Mouse (Mus musculus) limb, embryonic 15.5 days (tissue): ENCODE data around the gene Cldn34b2. TPM values are rescaled to one million over a fixed set of nuclear protein-coding genes. Genes with fewer than 3 reads are reported as not detected.
"Not testable (repeated sequence)": the region's sequence is repeated elsewhere in the genome, so short reads cannot be mapped to it uniquely, and the experiment has no call there.

Experiments
- ATAC-seq: fragments of 200-750 bp; cut with Nextera tagmentation; 2 replicates; pipeline ENCODE4 v1.8.0; 2017; ENCODE audit warnings: low read depth, moderate TSS enrichment; ENCODE audit not compliant: insufficient number of reproducible peaks, low FRiP score, low TSS enrichment
- H3K27ac ChIP-seq: fragments of 300-500 bp; sonication (generic); 2 replicates; pipeline ENCODE4 v1.5.1; 2015; ENCODE audit warnings: moderate library complexity, mild to moderate bottlenecking, inconsistent platforms
- H3K27me3 ChIP-seq: fragments of 300-500 bp; sonication (generic); 2 replicates; pipeline ENCODE4 v1.6.1; 2015; ENCODE audit warnings: inconsistent platforms
- H3K36me3 ChIP-seq: fragments of 300-500 bp; sonication (generic); 2 replicates; pipeline ENCODE4 v1.6.1; 2015; ENCODE audit warnings: inconsistent platforms
- H3K4me1 ChIP-seq: fragments of 300-500 bp; sonication (generic); 2 replicates; pipeline ENCODE4 v1.6.1; 2015; ENCODE audit warnings: inconsistent platforms
- H3K4me2 ChIP-seq: fragments of 300-500 bp; sonication (generic); 2 replicates; pipeline ENCODE4 v1.6.1; 2015; ENCODE audit warnings: mild to moderate bottlenecking, inconsistent platforms
- H3K4me3 ChIP-seq: fragments of 300-500 bp; sonication (generic); 2 replicates; pipeline ENCODE4 v1.5.1; 2015; ENCODE audit warnings: mild to moderate bottlenecking, inconsistent platforms
- H3K9ac ChIP-seq: fragments of 300-500 bp; sonication (generic); 2 replicates; pipeline ENCODE4 v1.6.1; 2015; ENCODE audit warnings: inconsistent platforms
- H3K9me3 ChIP-seq: fragments of 300-500 bp; sonication (generic); 2 replicates; pipeline ENCODE4 v1.6.1; 2016; ENCODE audit warnings: inconsistent platforms
- WGBS: fragments of 180-500 bp; shearing (Covaris S2); methylation state at CpG from one replicate; pipeline ENCODE4 v1.1.7; 2015; 5-methylcytosine and 5-hydroxymethylcytosine counted together
- polyA plus RNA-seq: library from polyadenylated mRNA; unstranded; fragments of >200 nt; fragmentation: Nextera tagmentation; extraction: Ambion mirVana; gene quantifications from 2 replicates; pipeline ENCODE4 v1.2.1, GENCODE M21; 2015

The Cldn34b2 gene
- polyA plus RNA-seq, 1 experiment from 2014 or later, result not detected

DNA sequence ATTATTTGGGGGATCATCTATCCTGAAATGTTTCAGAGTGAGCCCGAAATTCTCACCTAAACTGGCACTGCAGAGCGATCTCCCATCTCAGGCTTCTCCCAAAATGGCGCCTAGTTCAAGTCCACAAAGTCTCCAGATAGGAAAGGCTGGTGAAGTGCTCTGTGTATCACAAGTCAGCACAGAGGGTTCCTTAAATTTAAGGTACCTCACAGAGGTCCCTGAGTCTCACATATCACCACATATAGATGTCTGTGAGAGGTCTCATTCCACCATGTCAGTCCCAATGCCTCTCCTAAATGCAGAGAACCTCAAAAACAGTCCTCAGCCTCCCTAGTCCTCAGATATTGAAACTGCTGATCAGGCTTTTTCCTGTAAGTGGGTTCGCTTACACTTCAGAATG is 34.6 kb downstream of the Cldn34b2 start, which contains the start of gene Magea2:
Magea2 (minus strand) TSS at position 101 of the 400 bp plus-strand sequence.
- not testable (repeated sequence) for H3K9ac ChIP-seq, H3K27ac ChIP-seq, H3K4me2 ChIP-seq, H3K27me3 ChIP-seq, ATAC-seq, H3K4me3 ChIP-seq, H3K9me3 ChIP-seq, H3K36me3 ChIP-seq, H3K4me1 ChIP-seq
- WGBS, result 84% methylated on average over 4 of the region's 4 CpGs

GRCm38 (mm10) chrX:155089693-155090092 is 38.5 kb downstream of the Cldn34b2 start, which contains the start of gene Magea1:
TSS of gene Magea1 (minus strand) at chrX:155089793.
- 87% methylated on average over 1 of the region's 2 CpGs for WGBS
- H3K9me3 ChIP-seq, H3K4me1 ChIP-seq, H3K4me2 ChIP-seq, H3K27me3 ChIP-seq, H3K4me3 ChIP-seq, H3K27ac ChIP-seq, ATAC-seq, H3K9ac ChIP-seq, H3K36me3 ChIP-seq: not testable (repeated sequence)

Other genes with a start within 250 kb of the Cldn34b2 start
- gene Cldn34b1, start 238.1 kb downstream of the Cldn34b2 start, polyA plus RNA-seq, result not detected in 2 replicates
- not detected in 2 replicates for gene Magea6, start 192.4 kb downstream of the Cldn34b2 start, polyA plus RNA-seq
- gene Magea3, start 178.9 kb downstream of the Cldn34b2 start, polyA plus RNA-seq, result not detected in 2 replicates
- not detected in 2 replicates for gene Magea8, start 132.6 kb downstream of the Cldn34b2 start, polyA plus RNA-seq
- gene Magea5, start 65.3 kb downstream of the Cldn34b2 start, polyA plus RNA-seq, result not detected in 2 replicates
- gene Magea1, start 38.6 kb downstream of the Cldn34b2 start, polyA plus RNA-seq, result not detected in 2 replicates
- gene Magea2, start 34.7 kb downstream of the Cldn34b2 start, polyA plus RNA-seq, result not detected in 2 replicates
- gene Sat1, start 88.0 kb upstream of the Cldn34b2 start, polyA plus RNA-seq, result 152 and 162 TPM in 2 replicates
- 58.1 and 61.6 TPM in 2 replicates for gene Acot9, start 134.0 kb upstream of the Cldn34b2 start, polyA plus RNA-seq
- gene Prdx4, start 212.3 kb upstream of the Cldn34b2 start, polyA plus RNA-seq, result 306 and 308 TPM in 2 replicates